Mouse (Mus musculus) megakaryocyte, embryonic 14.5 days (primary cell): Measurements from ENCODE around the gene Psmd12.

Experiments used
- FLI1 ChIP-seq: IDR thresholded peaks from 2 replicates; pipeline ENCODE4 v1.6.1; 2012; ENCODE audit warnings: low read length, inconsistent platforms, mixed read lengths
- GATA1 ChIP-seq: IDR thresholded peaks from 3 replicates; pipeline ENCODE4 v1.6.1; 2012; ENCODE audit warnings: mixed read lengths, low read length, inconsistent platforms, borderline replicate concordance

- TF ChIP-seq GATA1 (no peak), FLI1 (no peak)
Observed at GRCm38 (mm10) chr11:107546667-107547301, 67.5 kb downstream of the Psmd12 start.
